Mouse (Mus musculus) limb, embryonic 12.5 days (tissue): ENCODE data around the gene Lhx2. TPM values are rescaled to one million over a fixed set of nuclear protein-coding genes. Genes with fewer than 3 reads are reported as not detected.
A peak's percentile ranks its signal among the peaks of the same experiment; 100 is the strongest.

Experiments used
- ATAC-seq: fragments of 200-750 bp; cut with Nextera tagmentation; 2 replicates; pipeline ENCODE4 v1.8.0; 2017; ENCODE audit warnings: low read depth, moderate TSS enrichment; ENCODE audit not compliant: insufficient number of reproducible peaks, insufficient read depth, low FRiP score, low TSS enrichment
- H3K27ac ChIP-seq: fragments of 300-500 bp; sonication (generic); 2 replicates; pipeline ENCODE4 v1.5.1; 2016; ENCODE audit warnings: mild to moderate bottlenecking, moderate library complexity
- H3K27me3 ChIP-seq: fragments of 300-500 bp; sonication (generic); 2 replicates; pipeline ENCODE4 v1.6.1; 2016; ENCODE audit warnings: mild to moderate bottlenecking, moderate library complexity
- H3K36me3 ChIP-seq: fragments of 300-500 bp; sonication (generic); 2 replicates; pipeline ENCODE4 v1.6.1; 2016; ENCODE audit warnings: mild to moderate bottlenecking, moderate library complexity
- H3K4me1 ChIP-seq: fragments of 300-500 bp; sonication (generic); replicated peaks from 2 replicates; pipeline ENCODE4 v1.6.1; 2016
- H3K4me2 ChIP-seq: fragments of 300-500 bp; sonication (generic); 2 replicates; pipeline ENCODE4 v1.6.1; 2016; ENCODE audit warnings: mild to moderate bottlenecking, moderate library complexity
- H3K4me3 ChIP-seq: fragments of 300-500 bp; sonication (generic); replicated peaks from 2 replicates; pipeline ENCODE4 v1.5.1; 2016; ENCODE audit warnings: mild to moderate bottlenecking
- H3K9ac ChIP-seq: fragments of 300-500 bp; sonication (generic); replicated peaks from 2 replicates; pipeline ENCODE4 v1.6.1; 2016; ENCODE audit warnings: mild to moderate bottlenecking, moderate library complexity
- H3K9me3 ChIP-seq: fragments of 300-500 bp; sonication (generic); 2 replicates; pipeline ENCODE4 v1.6.1; 2016; ENCODE audit warnings: mild to moderate bottlenecking, moderate library complexity
- WGBS: fragments of 180-500 bp; shearing (Covaris S2); methylation state at CpG from one replicate; pipeline ENCODE4 v1.1.7; 2016; 5-methylcytosine and 5-hydroxymethylcytosine counted together
- polyA plus RNA-seq: library from polyadenylated mRNA; unstranded; fragments of >200 nt; fragmentation: Nextera tagmentation; extraction: Ambion mirVana; gene quantifications from 2 replicates; pipeline ENCODE4 v1.2.1, GENCODE M21; 2016

The Lhx2 gene
- polyA plus RNA-seq, 1 experiment from 2014 or later: 42.7 TPM

GRCm38 (mm10) chr2:38353664-38354063 lies 14.6 kb downstream of the Lhx2 start:
- H3K27ac ChIP-seq: no peak overlapping the region
- peak overlapping the region; percentile 92 for H3K9ac ChIP-seq
- H3K27me3 ChIP-seq: peaks cover 89% of the 10 kb centered on the region
- peaks cover 72% of the 10 kb centered on the region for H3K4me1 ChIP-seq
- H3K36me3 ChIP-seq: 0 out of 2 replicates have a peak, but pooled peaks cover 4% of the 10 kb centered on the region
- no peak for ATAC-seq
- peak overlapping the region; percentile 62 for H3K4me3 ChIP-seq
- peak overlapping the region; percentile 88 for H3K4me2 ChIP-seq
- 13% methylated on average over 4 of the region's 4 CpGs for WGBS
- H3K9me3 ChIP-seq: no peaks in the 10 kb centered on the region

- ATAC-seq: no peak
- peak overlapping the region; percentile 62 for H3K4me3 ChIP-seq
- H3K27me3 ChIP-seq: peaks cover 89% of the 10 kb centered on the region
- H3K9ac ChIP-seq: peak overlapping the region; percentile 92
- peak overlapping the region; percentile 88 for H3K4me2 ChIP-seq
- peaks cover 75% of the 10 kb centered on the region for H3K4me1 ChIP-seq
- no peaks in the 10 kb centered on the region for H3K9me3 ChIP-seq
- peak overlapping the region; percentile 56; the same call in 1 of the 2 replicates for H3K27ac ChIP-seq
- WGBS: 3% methylated on average over 22 of the region's 22 CpGs
- H3K36me3 ChIP-seq: 0 out of 2 replicates have a peak, but pooled peaks cover 4% of the 10 kb centered on the region
Measured at GRCm38 (mm10) chr2:38354179-38354716, 15.2 kb downstream of the Lhx2 start.

DNA sequence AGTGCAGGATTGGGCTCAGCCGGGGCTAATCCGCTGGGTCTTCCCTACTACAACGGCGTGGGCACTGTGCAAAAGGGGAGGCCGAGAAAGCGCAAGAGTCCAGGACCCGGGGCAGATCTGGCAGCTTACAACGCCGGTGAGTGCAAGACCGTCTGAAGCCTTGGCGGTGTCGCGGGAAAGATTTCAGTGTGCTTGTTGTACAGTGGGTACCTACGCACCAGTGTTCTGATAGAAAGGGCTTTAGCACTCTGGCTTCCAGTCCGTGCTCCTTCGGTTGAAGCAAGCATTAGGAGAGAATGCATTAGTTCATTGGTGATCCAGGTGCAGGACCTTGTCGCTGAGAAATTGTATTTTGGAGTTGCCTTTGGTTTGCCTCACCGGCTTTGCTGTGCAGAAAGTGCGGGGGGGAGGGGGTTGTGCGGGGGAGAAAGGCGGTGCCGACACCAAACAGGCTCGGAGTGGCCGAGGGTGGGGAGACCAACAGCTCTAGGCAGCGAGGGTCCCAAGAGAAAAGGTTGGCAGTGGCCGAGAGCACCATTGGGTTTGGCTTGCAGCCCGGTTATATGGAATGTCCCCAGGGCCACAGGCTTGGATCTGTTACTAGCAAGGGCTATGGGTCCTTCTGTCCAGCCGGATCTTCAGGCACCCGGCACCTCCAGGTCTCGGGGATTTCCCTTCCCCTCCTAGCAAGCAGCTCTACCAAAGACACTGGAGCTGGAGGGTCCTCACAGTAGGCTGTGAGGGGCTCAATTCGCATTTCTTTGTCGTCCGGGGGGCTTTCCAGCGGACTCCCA lies 15.8 kb downstream of the Lhx2 start:
- Histone ChIP-seq H3K27me3 (peaks cover 89% of the 10 kb centered on the region), H3K36me3 (peaks cover 8% of the 10 kb centered on the region; the same call in 1 of the 2 replicates), H3K4me3 (peak overlapping the region; percentile 62), H3K4me2 (peak overlapping the region; percentile 88), H3K9ac (peak overlapping the region; percentile 92), H3K9me3 (no peaks in the 10 kb centered on the region), H3K4me1 (peaks cover 74% of the 10 kb centered on the region), H3K27ac (peak overlapping the region; percentile 56; the same call in 1 of the 2 replicates)
- ATAC-seq: no peak
- under 1% methylated on average over 34 of the region's 34 CpGs for WGBS

- H3K4me3 ChIP-seq: peak overlapping the region; percentile 62
- H3K27ac ChIP-seq: peak overlapping the region; percentile 78
- H3K9ac ChIP-seq: peak overlapping the region; percentile 92
- no peaks in the 10 kb centered on the region for H3K9me3 ChIP-seq
- whole genome bisulfite sequencing: 2% methylated on average over 19 of the region's 19 CpGs
- peaks cover 15% of the 10 kb centered on the region; the same call in 1 of the 2 replicates for H3K36me3 ChIP-seq
- H3K27me3 ChIP-seq: peaks cover 88% of the 10 kb centered on the region
- no peak for ATAC-seq
- peaks cover 67% of the 10 kb centered on the region for H3K4me1 ChIP-seq
- H3K4me2 ChIP-seq: peak overlapping the region; percentile 88
Measured at GRCm38 (mm10) chr2:38355731-38356427, 16.8 kb downstream of the Lhx2 start.

- ATAC-seq: no peak
- H3K4me1 ChIP-seq: peaks cover 66% of the 10 kb centered on the region
- H3K4me3 ChIP-seq: peak overlapping the region; percentile 62
- WGBS: 1% methylated on average over 53 of the region's 53 CpGs
- H3K27me3 ChIP-seq: peaks cover 89% of the 10 kb centered on the region
- H3K36me3 ChIP-seq: peaks cover 19% of the 10 kb centered on the region; the same call in 1 of the 2 replicates
- peak overlapping the region; percentile 88 for H3K4me2 ChIP-seq
- H3K9me3 ChIP-seq: no peaks in the 10 kb centered on the region
- peak overlapping the region; percentile 78 for H3K27ac ChIP-seq
- H3K9ac ChIP-seq: peak overlapping the region; percentile 92
Measured at GRCm38 (mm10) chr2:38356428-38357260, 17.6 kb downstream of the Lhx2 start.

GRCm38 (mm10) chr2:38357294-38358246 lies 18.5 kb downstream of the Lhx2 start:
- H3K4me2 ChIP-seq: peak overlapping the region; percentile 88
- WGBS: 1% methylated on average over 35 of the region's 35 CpGs

GRCm38 (mm10) chr2:38358611-38359010 lies 19.5 kb downstream of the Lhx2 start:
- peaks cover 80% of the 10 kb centered on the region for H3K27me3 ChIP-seq
- H3K4me3 ChIP-seq: no peak overlapping the region
- H3K4me1 ChIP-seq: peaks cover 50% of the 10 kb centered on the region
- no peak overlapping the region for H3K9ac ChIP-seq
- peak overlapping the region; percentile 20; the same call in 1 of the 2 replicates for H3K4me2 ChIP-seq
- peaks cover 38% of the 10 kb centered on the region for H3K36me3 ChIP-seq
- WGBS: 9% methylated on average over 3 of the region's 3 CpGs
- no peaks in the 10 kb centered on the region for H3K9me3 ChIP-seq
- H3K27ac ChIP-seq: 0 out of 2 replicates have a peak overlapping the region, but pooled peaks have one; percentile 24
- ATAC-seq: no peak

More at GRCm38 (mm10) chr2:38357294-38358246, 18.5 kb downstream of the Lhx2 start:
- peak overlapping the region; percentile 62 for H3K4me3 ChIP-seq
- peaks cover 88% of the 10 kb centered on the region for H3K27me3 ChIP-seq
- H3K36me3 ChIP-seq: peaks cover 28% of the 10 kb centered on the region
- peak overlapping the region; percentile 78; the same call in 1 of the 2 replicates for H3K27ac ChIP-seq
- no peaks in the 10 kb centered on the region for H3K9me3 ChIP-seq
- peak overlapping the region; percentile 92 for H3K9ac ChIP-seq
- H3K4me1 ChIP-seq: peaks cover 58% of the 10 kb centered on the region
- ATAC-seq: 0 out of 2 replicates have a peak, but pooled peaks have one; percentile 22

DNA sequence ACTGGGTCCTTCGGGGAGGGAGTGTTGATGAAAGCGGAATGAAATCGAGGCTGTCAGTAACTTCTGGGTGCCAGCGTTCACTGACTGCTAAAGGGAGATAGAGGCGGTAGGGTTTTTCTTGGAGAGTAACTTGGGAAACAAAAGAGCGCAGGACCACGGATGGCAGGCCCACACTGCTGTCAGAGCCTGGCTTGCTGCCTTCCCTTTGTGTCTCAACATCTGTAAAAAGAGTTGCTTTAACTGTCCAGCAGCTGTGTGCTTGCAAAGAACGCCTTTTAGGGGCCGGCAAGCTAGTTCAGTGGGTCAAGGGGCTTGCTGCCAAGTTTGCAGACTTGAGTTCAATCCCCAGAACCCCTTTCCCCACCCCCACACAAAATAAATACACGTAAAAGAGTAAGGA lies 20.1 kb downstream of the Lhx2 start:
- no peak for ATAC-seq
- WGBS: 14% methylated on average over 10 of the region's 10 CpGs
- H3K27me3 ChIP-seq: peaks cover 74% of the 10 kb centered on the region
- H3K36me3 ChIP-seq: peaks cover 44% of the 10 kb centered on the region
- H3K4me1 ChIP-seq: peaks cover 48% of the 10 kb centered on the region
- peak overlapping the region; percentile 24; the same call in 1 of the 2 replicates for H3K27ac ChIP-seq
- no peaks in the 10 kb centered on the region for H3K9me3 ChIP-seq
- H3K4me2 ChIP-seq: peak overlapping the region; percentile 20; the same call in 1 of the 2 replicates
- H3K4me3 ChIP-seq: 0 out of 2 replicates have a peak overlapping the region, but pooled peaks have one; percentile 3
- 0 out of 2 replicates have a peak overlapping the region, but pooled peaks have one; percentile 19 for H3K9ac ChIP-seq

GRCm38 (mm10) chr2:38359811-38360210 lies 20.7 kb downstream of the Lhx2 start:
- peaks cover 44% of the 10 kb centered on the region for H3K36me3 ChIP-seq

More at GRCm38 (mm10) chr2:38359811-38360210, 20.7 kb downstream of the Lhx2 start:
- peaks cover 42% of the 10 kb centered on the region for H3K4me1 ChIP-seq
- no peaks in the 10 kb centered on the region for H3K9me3 ChIP-seq
- no peak overlapping the region for H3K9ac ChIP-seq
- WGBS: 26% methylated on average over 13 of the region's 13 CpGs
- no peak for ATAC-seq
- H3K4me2 ChIP-seq: no peak overlapping the region
- no peak overlapping the region for H3K27ac ChIP-seq
- no peak overlapping the region for H3K4me3 ChIP-seq
- H3K27me3 ChIP-seq: peaks cover 68% of the 10 kb centered on the region
